9 mouse cellular contexts compared by ENCODE assay signal in genomic region chr7:141326546-141327446, GRCm38 (mm10). TPM values are rescaled to one million over a fixed set of nuclear protein-coding genes. Genes with fewer than 3 reads are reported as not detected.
DNase-seq lines count a peak whose midpoint lies in the region; ATAC-seq lines count a peak whose summit lies in the region.
"Had no signal": no experiment of that assay in that cellular context is flagged by ENCODE, and none has a peak within 500 bp of the region (broad histone marks: within the 10 kb centered on the region; RNA-seq: fewer than 3 reads in every experiment).

No protein-coding gene starts in this region.

- peak overlapping the region; percentile 99 to 100 for H3K27ac ChIP-seq in heart, embryonic 14.5 days (replicated peaks in 1 of 2; ENCODE audit: control insufficient read depth in 1 of 2, insufficient read depth in 1 of 2, low read depth in 2 of 2, low read length in 2 of 2)
- H3K27ac ChIP-seq in liver, embryonic 12.5 days = peak overlapping the region; percentile 97
- H3K27ac ChIP-seq in neural tube, embryonic 15.5 days (replicated peaks) = peak overlapping the region; percentile 100

- peaks cover 22% of the 10 kb centered on the region for H3K36me3 ChIP-seq in heart, embryonic 14.5 days (ENCODE audit: control insufficient read depth, insufficient read depth, low read length)
- H3K36me3 ChIP-seq in liver, embryonic 12.5 days = peaks cover 36% of the 10 kb centered on the region
- H3K36me3 ChIP-seq in neural tube, embryonic 15.5 days = peaks cover 24% of the 10 kb centered on the region

- no peaks in the 10 kb centered on the region for H3K9me3 ChIP-seq in heart, embryonic 14.5 days (ENCODE audit: control insufficient read depth, low read length)
- no peaks in the 10 kb centered on the region for H3K9me3 ChIP-seq in liver, embryonic 12.5 days (replicated peaks)
- no peaks in the 10 kb centered on the region for H3K9me3 ChIP-seq in neural tube, embryonic 15.5 days (replicated peaks)

- H3K27me3 ChIP-seq in heart, embryonic 14.5 days (ENCODE audit: control insufficient read depth, insufficient read depth, low read length) = no peaks in the 10 kb centered on the region
- no peaks in the 10 kb centered on the region for H3K27me3 ChIP-seq in liver, embryonic 12.5 days (replicated peaks)
- H3K27me3 ChIP-seq in neural tube, embryonic 15.5 days (replicated peaks) = no peaks in the 10 kb centered on the region

- H3K9ac ChIP-seq in heart, embryonic 14.5 days (ENCODE audit: low read length) = peak overlapping the region; percentile 93
- H3K9ac ChIP-seq in liver, embryonic 12.5 days = peak overlapping the region; percentile 93
- peak overlapping the region; percentile 76 for H3K9ac ChIP-seq in neural tube, embryonic 15.5 days (replicated peaks)

- H3K4me1 ChIP-seq in heart, embryonic 14.5 days (ENCODE audit: control insufficient read depth in 2 of 2, insufficient read depth in 2 of 2, low read length in 2 of 2) = peaks cover 10 to 25% of the 10 kb centered on the region in 2 experiments
- peaks cover 44% of the 10 kb centered on the region for H3K4me1 ChIP-seq in liver, embryonic 12.5 days
- H3K4me1 ChIP-seq in neural tube, embryonic 15.5 days = peaks cover 36% of the 10 kb centered on the region

- H3K4me2 ChIP-seq in heart, embryonic 14.5 days (ENCODE audit: low read length) = peak overlapping the region; percentile 99
- peak overlapping the region; percentile 86 for H3K4me2 ChIP-seq in liver, embryonic 12.5 days
- H3K4me2 ChIP-seq in neural tube, embryonic 15.5 days = peak overlapping the region; percentile 92

- DNase-seq in heart, adult 11 months = peak; percentile 96
- no peak for DNase-seq in heart, postnatal 4 days
- DNase-seq in A20 (ENCODE audit: low read depth, low spot score) = peak; percentile 82
- peak; percentile 74 for DNase-seq in cerebellum, adult 9-11 months
- no peak for DNase-seq in adrenal gland, postnatal 25 days

- 7% methylated on average over 33 of the region's 35 CpGs for WGBS in heart, embryonic 14.5 days
- 5% methylated on average over 35 of the region's 35 CpGs for WGBS in liver, embryonic 12.5 days (ENCODE audit: insufficient replicate concordance)
- WGBS in neural tube, embryonic 15.5 days = 4% methylated on average over 35 of the region's 35 CpGs

- peak overlapping the region; percentile 71 to 72 for H3K4me3 ChIP-seq in heart, embryonic 14.5 days (ENCODE audit: control insufficient read depth in 1 of 2, insufficient read depth in 1 of 2, low read depth in 1 of 2, low read length in 2 of 2)
- H3K4me3 ChIP-seq in liver, embryonic 12.5 days = peak overlapping the region; percentile 74
- peak overlapping the region; percentile 57 for H3K4me3 ChIP-seq in neural tube, embryonic 15.5 days (replicated peaks)

- ATAC-seq in heart, embryonic 14.5 days (ENCODE audit: insufficient number of reproducible peaks, insufficient read depth, low FRiP score, low read depth) = 0 out of 2 replicates have a peak, but pooled peaks have one; percentile 2
- peak; percentile 25 for ATAC-seq in liver, embryonic 12.5 days
- ATAC-seq in neural tube, embryonic 15.5 days (ENCODE audit: low FRiP score) = peak; percentile 17

RNA-seq across cellular contexts. Expression of gene Deaf1, which starts 0.7 kb away (rescaled TPM):
- total RNA-seq in heart, postnatal 4 days (2021) = 10 to 100 TPM; 27.8 to 30.6 TPM
- polyA plus RNA-seq in heart, embryonic 14.5 days (2014; fragmentation: Nextera tagmentation; extraction: Ambion mirVana) = 36.9 and 42.1 TPM in 2 replicates
- polyA plus RNA-seq in liver, embryonic 12.5 days (2016; fragmentation: Nextera tagmentation; extraction: Ambion mirVana) = 24.7 and 25.6 TPM in 2 replicates
- 178 and 200 TPM in 2 replicates for polyA plus RNA-seq in neural tube, embryonic 15.5 days (2015; fragmentation: Nextera tagmentation; extraction: Ambion mirVana)
- total RNA-seq in adrenal gland, postnatal 25 days (2021) = 33.8 and 45.4 TPM in 2 replicates

RNA-seq across cellular contexts. Expression of gene Tmem80, which starts 0.7 kb away (rescaled TPM):
- total RNA-seq in heart, postnatal 4 days (2021) = 10 to 100 TPM; 15.9 to 16.3 TPM
- polyA plus RNA-seq in heart, embryonic 14.5 days (2014; fragmentation: Nextera tagmentation; extraction: Ambion mirVana) = 17.6 and 22.2 TPM in 2 replicates
- polyA plus RNA-seq in liver, embryonic 12.5 days (2016; fragmentation: Nextera tagmentation; extraction: Ambion mirVana) = 24.3 and 24.8 TPM in 2 replicates
- 50.5 and 55.8 TPM in 2 replicates for polyA plus RNA-seq in neural tube, embryonic 15.5 days (2015; fragmentation: Nextera tagmentation; extraction: Ambion mirVana)
- total RNA-seq in adrenal gland, postnatal 25 days (2021) = 34.1 and 43.2 TPM in 2 replicates

RNA-seq across cellular contexts. Expression of gene Eps8l2, which starts 11.9 kb away (rescaled TPM):
- 1 to 10 TPM; 1.9 TPM for total RNA-seq in heart, postnatal 4 days (2021)
- 0.76 TPM in 1 of 2 replicates, not detected in the other for polyA plus RNA-seq in heart, embryonic 14.5 days (2014; fragmentation: Nextera tagmentation; extraction: Ambion mirVana)
- 4.9 and 5.6 TPM in 2 replicates for polyA plus RNA-seq in liver, embryonic 12.5 days (2016; fragmentation: Nextera tagmentation; extraction: Ambion mirVana)
- polyA plus RNA-seq in neural tube, embryonic 15.5 days (2015; fragmentation: Nextera tagmentation; extraction: Ambion mirVana) = 0.23 and 10.7 TPM in 2 replicates
- total RNA-seq in adrenal gland, postnatal 25 days (2021) = 1.6 and 2.6 TPM in 2 replicates

RNA-seq across cellular contexts. Expression of gene Drd4, which starts 35.0 kb away (rescaled TPM):
- total RNA-seq in heart, postnatal 4 days (2021) = not detected
- not detected in 2 replicates for polyA plus RNA-seq in heart, embryonic 14.5 days (2014; fragmentation: Nextera tagmentation; extraction: Ambion mirVana)
- 0.04 and 0.07 TPM in 2 replicates for polyA plus RNA-seq in liver, embryonic 12.5 days (2016; fragmentation: Nextera tagmentation; extraction: Ambion mirVana)
- polyA plus RNA-seq in neural tube, embryonic 15.5 days (2015; fragmentation: Nextera tagmentation; extraction: Ambion mirVana) = 0.87 and 1.3 TPM in 2 replicates
- total RNA-seq in adrenal gland, postnatal 25 days (2021) = not detected in 2 replicates

RNA-seq across cellular contexts. Expression of gene Sct, which starts 47.9 kb away (rescaled TPM):
- total RNA-seq in heart, postnatal 4 days (2021) = not detected
- 1.6 and 2.3 TPM in 2 replicates for polyA plus RNA-seq in heart, embryonic 14.5 days (2014; fragmentation: Nextera tagmentation; extraction: Ambion mirVana)
- 0.32 and 0.60 TPM in 2 replicates for polyA plus RNA-seq in liver, embryonic 12.5 days (2016; fragmentation: Nextera tagmentation; extraction: Ambion mirVana)
- polyA plus RNA-seq in neural tube, embryonic 15.5 days (2015; fragmentation: Nextera tagmentation; extraction: Ambion mirVana) = 5.4 and 11.0 TPM in 2 replicates
- not detected in 2 replicates for total RNA-seq in adrenal gland, postnatal 25 days (2021)
- total RNA-seq: layer of hippocampus, postnatal 25 days had no signal

Comparison
In these comparisons a context has a peak if more than half of its experiments do, and no peak if none do; other contexts are left out.
1. DNase-seq: peak in heart, adult 11 months (single experiment), A20 (single experiment) and cerebellum, adult 9-11 months (single experiment); none in heart, postnatal 4 days (single experiment) and adrenal gland, postnatal 25 days (single experiment).
2. Peak in every context shown above with its lines, with median percentiles within 50 percentile points of each other: ATAC-seq, H3K27ac ChIP-seq, H3K4me2 ChIP-seq, H3K4me3 ChIP-seq and H3K9ac ChIP-seq.